Mouse (Mus musculus) spleen, postnatal 36 days (tissue): Measurements from ENCODE around the gene Adgra3.

ENCODE experiments used
- DNase-seq, 2 experiments: peaks; one replicate each; pipeline ENCODE4 v3.0.0; 2022; ENCODE audit warnings: low spot score in 2 of 2, mixed read lengths in 1 of 2

Gene Adgra3

DNA sequence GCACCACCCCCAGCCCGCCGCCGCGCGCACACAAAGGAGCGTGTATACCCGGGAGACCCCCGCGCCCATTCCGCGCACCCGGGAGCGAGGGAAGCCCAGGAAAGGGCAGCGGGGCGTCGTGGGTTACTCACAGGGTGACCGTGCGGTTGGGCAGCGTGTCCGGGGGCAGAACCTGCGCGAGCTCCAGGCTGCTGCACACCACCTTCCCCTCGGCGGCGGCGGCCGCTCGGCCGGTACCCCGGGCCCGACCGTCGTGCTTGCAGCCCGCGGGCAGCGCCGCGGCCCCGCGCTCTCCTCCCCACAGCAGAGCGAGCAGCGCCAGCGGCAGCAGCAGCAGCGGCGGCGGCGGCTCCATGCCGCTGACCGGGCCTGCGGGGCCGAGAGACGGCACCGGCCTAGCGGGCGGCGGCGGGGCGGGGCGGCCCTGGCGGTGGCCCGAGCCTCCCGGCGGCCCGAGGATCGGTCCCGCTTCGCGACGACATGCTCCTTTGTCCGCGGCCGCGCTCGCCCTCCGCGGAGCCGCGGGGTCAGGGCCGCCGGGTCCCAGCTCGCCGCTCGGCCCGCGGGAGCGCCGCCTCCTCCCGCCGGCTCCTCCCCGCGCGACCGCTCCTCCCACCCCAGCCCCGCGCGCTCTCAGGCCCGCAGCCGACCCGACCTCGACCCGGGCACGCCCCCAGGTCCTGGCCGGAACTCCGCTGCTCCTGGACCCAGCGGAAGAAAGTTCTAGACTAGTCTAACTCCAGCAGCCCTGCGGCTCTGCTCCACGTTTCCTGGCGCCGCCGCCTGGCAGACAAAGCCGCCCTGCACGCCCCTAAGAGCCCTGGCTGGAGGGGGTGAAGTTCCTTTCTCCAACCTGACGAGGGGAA, at the start of gene Adgra3:
TSS of gene Adgra3 (minus strand) at position 586 of the 866 bp plus-strand sequence.
- peak; percentile 13 to 29 for DNase-seq

DNA sequence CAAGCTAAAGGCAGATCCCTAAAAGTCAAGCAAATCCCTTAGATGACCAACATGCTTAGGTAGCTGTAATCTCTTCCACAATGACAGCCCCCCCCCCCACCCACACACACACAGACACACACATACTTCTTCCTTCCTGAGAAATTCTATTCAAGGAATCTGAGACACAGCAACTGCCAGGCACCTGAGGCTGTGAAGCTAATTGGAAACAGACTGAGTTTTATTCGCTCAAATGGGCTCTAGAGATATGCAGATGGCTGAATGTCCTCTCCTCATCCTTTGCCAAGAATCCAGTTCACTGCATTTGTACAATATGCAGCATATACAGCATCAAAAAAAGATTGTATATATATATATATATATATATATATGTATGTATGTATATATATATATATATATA, 24.6 kb upstream of the Adgra3 start:
- no peak for DNase-seq

GRCm38 (mm10) chr5:50074245-50074644, 15.4 kb upstream of the Adgra3 start:
- DNase-seq: no peak

GRCm38 (mm10) chr5:50064236-50064635, 5.4 kb upstream of the Adgra3 start:
- no peak for DNase-seq

GRCm38 (mm10) chr5:50059586-50059985, 780 bp upstream of the Adgra3 start:
- no peak for DNase-seq

DNA sequence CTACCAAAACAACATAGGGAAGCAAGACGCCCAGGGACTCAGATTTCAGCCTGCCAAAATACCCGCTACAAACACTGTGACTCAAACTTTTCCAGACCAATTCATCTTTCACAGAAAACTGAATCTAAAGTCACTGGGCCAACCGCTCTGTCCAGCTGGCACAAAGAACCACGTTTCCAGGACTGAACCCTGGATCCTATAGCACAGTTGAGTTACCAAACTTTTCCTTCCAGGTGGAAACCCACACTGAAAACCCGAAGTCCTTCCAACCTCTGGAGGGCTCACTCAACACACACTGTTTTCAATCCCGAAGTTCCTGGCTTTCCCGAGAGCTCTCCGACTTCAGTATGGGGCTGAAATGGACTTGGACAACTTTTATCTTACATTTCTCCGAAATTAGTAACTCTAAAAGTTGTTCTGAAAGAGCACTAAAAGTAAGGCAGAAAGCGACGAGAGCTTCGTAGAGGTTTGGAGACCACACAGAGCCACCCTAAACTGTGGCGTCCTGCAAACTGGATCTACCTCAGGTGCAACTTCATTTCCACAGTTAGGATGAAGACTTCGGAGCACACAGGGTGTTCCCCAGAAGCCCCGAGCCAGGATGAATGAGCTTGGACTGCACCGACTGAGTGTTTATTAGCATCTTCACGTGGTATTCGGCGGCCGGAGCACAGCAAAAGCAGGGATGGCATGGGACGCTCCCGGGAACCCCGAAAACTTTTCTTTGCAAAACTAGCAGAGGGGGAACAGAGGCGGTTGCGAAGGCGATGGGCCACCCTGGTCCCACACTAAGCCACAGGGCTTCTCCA, 990 bp downstream of the Adgra3 start:
- DNase-seq: no peak

DNA sequence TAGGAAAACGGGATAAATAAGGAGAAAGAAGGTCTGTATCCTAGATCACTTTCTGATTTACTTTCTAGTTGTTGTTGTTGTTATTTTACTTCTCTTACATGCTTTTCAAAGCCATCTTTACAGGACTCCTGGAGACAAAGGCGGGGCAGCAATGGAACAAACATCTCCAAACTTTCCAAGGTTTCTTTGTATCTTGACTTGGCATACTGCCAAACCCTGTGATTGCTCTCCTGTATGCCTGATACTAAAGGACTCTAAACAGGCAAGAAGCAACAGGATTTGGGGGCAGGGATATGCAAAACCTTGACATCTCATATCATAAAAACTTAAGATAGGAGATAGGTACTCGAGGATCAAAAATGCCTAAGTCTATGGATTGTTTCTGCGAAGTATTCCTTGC, 6.3 kb downstream of the Adgra3 start:
- DNase-seq: no peak

DNA sequence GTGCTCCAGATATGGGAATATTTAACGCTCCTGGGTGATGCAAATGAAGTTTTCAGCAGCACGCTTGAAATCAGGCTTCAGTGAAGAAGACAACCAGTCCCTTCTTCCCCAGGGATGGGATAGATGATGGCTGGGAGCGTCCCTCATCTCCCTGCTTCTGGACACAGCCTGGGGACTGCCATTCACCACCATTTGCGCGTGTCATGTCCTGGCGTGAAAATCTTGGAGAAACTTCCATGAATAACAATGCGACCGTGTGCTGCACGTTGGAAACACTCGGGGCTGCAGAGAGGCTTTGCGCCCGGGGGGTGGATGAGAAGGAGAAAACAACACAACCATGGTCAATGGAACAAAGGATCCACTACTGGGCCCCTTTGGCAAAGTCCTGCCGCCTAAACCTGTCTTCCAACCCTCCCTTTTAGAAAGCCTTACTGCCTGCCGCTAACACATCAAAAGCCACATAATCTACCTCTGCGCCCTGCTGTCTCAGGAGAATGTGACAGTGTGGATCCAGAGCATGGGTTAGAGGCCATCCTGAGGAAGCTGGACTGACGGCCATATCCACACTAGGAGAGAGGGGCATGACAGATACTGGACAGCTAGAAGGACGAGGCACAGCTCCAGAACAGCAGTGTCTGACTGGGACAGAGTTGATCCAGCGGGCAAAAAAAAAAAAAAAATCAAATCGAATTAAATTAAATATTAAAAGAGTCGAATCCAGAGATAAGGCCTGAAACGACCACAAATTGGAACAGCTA, 8.0 kb downstream of the Adgra3 start:
- DNase-seq: no peak

DNA sequence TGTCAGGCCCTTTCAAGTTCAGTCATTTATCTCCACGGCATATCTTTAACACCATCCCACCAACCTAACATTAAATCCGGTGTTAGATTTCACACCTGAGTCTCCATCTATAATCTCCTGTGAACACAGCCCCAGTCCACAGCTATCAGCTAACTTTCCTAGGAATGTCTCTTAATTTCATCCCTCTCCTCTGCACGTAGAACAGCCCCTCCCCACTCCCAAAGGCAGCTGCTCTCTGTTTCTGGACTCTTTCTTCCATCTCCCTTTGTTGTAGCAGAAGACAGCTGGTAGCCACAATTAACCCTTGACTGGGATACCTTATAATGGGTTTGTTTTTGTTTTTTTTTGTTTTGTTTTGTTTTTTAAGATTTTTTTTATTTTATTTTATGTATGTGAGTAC, 8.8 kb downstream of the Adgra3 start:
- DNase-seq: no peak

GRCm38 (mm10) chr5:50049506-50049905, 9.3 kb downstream of the Adgra3 start:
- no peak for DNase-seq

DNA sequence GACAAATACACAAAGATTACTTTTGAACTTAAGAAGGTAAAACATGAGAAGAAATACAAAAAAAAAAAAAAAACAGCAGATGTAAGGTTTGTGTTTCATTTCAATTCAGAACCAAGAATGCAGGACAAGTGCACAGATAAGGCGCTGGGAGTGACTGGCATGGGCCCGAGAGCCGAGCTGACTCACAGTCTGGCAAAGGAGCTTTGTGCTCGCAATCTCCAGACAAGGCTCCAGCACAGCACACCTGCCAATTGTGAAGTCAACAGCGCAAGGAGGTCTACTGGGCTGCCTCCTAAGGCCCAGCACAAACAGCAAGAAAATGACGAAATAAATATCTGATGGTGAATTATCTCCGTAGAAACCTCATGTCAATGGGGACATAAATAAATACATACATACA, 9.8 kb downstream of the Adgra3 start:
- DNase-seq: no peak

- DNase-seq: no peak
These were observed 10.4 kb downstream of the Adgra3 start for GRCm38 (mm10) chr5:50048271-50048851.

- DNase-seq: no peak
These were observed 13.6 kb downstream of the Adgra3 start for GRCm38 (mm10) chr5:50045180-50045579.

GRCm38 (mm10) chr5:50043677-50044076, 15.1 kb downstream of the Adgra3 start:
- DNase-seq: no peak

DNA sequence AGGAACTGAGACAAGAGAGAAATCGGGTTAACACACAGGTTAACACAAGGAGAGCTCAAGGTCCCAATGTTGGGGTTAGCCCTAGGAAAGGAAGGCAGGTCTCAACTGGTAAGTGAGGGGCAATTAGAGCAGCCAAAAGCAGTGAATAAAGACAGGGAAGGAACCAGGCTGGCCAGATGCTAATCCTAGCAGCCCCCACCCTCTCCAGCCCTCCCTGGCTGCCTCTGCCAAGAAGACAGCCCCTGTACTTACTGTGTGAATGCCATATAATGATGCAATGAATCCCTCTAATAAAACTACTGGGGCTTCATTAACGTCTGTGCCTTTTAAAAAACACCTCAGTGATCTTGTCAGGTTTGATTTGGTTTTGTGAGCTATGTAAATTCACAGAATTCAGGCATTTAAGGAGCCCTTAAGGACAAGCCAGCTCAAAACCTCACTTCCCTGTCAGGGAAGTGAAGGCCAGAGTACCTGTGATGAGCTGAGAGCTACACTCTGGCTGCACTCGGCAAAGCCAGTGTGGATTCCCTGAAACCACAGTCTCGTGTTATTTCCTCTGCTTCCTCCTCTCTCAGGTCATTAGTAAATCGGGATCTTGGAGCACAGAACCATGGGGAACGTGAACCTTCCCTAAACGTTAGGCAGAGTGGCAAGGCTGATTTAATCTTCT, 16.4 kb downstream of the Adgra3 start:
- DNase-seq: no peak

DNA sequence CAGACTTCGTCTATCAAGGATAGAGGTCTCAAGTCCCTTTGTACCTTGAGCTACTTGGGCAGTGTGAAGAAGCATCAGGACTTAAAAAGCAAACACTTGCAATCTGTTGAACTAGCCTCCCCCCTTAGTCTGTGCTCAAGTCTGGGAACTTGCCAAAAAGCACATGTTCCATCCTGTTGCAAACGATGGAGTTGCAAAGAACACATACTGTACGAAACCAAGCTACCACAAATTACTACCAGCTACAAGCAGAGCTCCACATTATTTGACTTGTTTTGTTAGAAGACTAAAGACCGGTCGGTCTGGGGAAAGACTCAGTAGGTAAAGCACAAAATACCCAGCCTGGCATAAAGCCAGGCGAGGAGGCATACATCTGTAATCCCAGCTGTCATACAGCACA, 19.3 kb downstream of the Adgra3 start:
- DNase-seq: no peak

GRCm38 (mm10) chr5:50037666-50038065, 21.1 kb downstream of the Adgra3 start:
- DNase-seq: no peak

DNA sequence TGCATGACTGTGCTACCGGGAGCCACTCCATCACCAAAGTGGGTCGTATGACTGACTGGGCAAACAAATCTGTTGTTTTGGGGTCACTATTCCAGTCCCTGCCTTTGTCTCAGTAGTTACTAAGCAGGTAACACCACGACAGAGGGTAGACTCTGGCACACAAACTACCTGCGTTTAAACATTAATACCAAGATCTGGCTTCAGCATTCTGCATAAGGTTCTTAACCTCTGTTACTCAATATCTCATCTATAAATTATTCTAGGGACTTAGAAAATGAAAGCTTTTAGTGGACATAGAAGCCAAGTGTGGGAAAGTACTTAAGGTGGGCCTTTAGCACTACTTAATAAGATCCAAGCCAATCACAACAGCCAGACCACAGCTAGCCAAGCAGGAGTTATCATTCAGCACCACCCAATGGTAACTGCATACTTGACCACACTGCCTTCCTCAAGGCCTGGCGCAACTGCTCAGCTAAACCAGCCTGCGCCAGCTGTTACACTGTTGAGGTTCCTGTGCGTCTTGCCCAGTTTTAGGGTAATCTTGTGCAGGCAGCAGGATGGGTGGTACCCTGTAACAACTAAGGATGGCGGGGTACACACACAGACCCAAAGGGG, 23.8 kb downstream of the Adgra3 start:
- DNase-seq: no peak

DNA sequence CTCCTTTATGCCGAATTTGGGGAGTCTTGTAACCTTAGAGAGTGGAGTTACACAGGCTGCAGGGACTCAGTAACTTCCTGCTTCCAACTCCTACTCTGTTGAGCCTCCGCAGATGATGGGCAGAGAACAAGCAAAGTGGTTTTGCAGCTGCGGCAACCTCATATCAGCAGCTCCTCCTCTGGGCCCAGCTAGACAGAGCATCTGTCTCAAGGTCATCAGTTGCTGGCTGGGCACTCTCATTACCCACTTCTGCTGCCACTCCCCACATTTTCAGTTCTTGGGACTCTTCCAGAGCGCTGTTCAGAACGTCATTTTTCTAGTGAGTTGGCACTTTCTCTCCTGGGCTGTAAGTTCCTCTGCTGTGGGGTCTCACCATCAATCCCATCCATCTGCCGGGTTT, 24.6 kb downstream of the Adgra3 start:
- no peak for DNase-seq

- no peak for DNase-seq
These were observed 25.1 kb downstream of the Adgra3 start for GRCm38 (mm10) chr5:50033660-50034059.

- no peak for DNase-seq
These were observed 26.5 kb downstream of the Adgra3 start for GRCm38 (mm10) chr5:50032332-50032731.
